ENCODE assay signal across 9 mouse cellular contexts in the genomic region with DNA sequence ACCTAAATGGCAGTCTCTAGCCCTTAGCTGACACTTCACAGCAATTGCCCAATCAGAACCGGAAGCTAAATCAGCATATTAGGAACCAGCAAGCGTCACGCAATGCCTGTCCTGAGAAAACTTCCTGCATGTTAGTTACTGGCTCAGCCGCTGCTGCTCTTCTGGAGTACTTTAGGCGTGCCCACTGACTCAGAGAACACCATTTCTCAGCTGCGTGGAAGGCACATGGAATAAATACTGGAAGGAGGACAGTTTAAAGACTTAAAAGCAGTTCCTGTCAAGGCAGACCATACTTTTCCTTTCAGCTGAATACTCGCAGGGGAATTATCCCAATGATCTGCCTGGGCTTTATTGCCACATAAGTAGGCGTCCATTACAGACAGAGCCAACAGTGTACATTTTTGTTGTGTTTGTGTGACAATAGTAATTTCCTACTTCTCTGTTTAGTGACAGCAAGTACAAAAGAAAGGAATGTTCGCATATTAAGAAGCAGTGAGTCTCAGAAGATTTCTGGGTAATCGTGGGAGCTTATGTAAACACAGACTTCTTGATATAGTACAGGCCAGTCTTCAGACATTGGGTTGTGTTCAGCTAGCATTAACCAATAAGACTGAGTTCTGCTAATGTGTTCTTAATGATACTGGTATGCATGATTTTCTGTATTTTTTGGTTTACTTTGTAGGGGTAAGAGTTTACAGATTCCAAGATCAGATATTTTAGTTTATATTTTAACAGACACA.
A peak's percentile ranks its signal among the peaks of the same experiment; 100 is the strongest.
DNase-seq lines count a peak whose midpoint lies in the region; ATAC-seq and TF ChIP-seq lines count a peak whose summit lies in the region.
"Had no signal": no experiment of that assay in that cellular context is flagged by ENCODE, and none has a peak within 500 bp of the region (broad histone marks: within the 10 kb centered on the region; RNA-seq: fewer than 3 reads in every experiment).

No protein-coding gene starts in this region.

- ATAC-seq in heart, embryonic 11.5 days (replicated peaks; ENCODE audit: insufficient number of reproducible peaks, low FRiP score, low TSS enrichment) = no peak
- ATAC-seq in stomach, embryonic 16.5 days (ENCODE audit: insufficient read depth, low FRiP score) = peak; percentile 69; the same call in 1 of the 2 replicates
- no peak for ATAC-seq in megakaryocyte, adult 5-6 weeks (ENCODE audit: poor library complexity, severe bottlenecking)

- peak overlapping the region; percentile 29; the same call in 1 of the 2 replicates for H3K27ac ChIP-seq in heart, embryonic 11.5 days (ENCODE audit: low read depth, low read length)
- peak overlapping the region; percentile 75 for H3K27ac ChIP-seq in stomach, embryonic 16.5 days (ENCODE audit: low read length)
- H3K27ac ChIP-seq in cerebellum, adult 2 months (ENCODE audit: insufficient read depth, low read length) = no peak overlapping the region
- H3K27ac ChIP-seq: midbrain, embryonic 12.5 days had no signal

- no peaks in the 10 kb centered on the region for H3K36me3 ChIP-seq in heart, embryonic 11.5 days (ENCODE audit: control insufficient read depth, insufficient read depth, low read length)
- H3K36me3 ChIP-seq in stomach, embryonic 16.5 days (ENCODE audit: control insufficient read depth, insufficient read depth, low read length) = no peaks in the 10 kb centered on the region
- H3K36me3 ChIP-seq: midbrain, embryonic 12.5 days had no signal

- H3K9ac ChIP-seq in heart, embryonic 11.5 days (ENCODE audit: low read depth, low read length) = no peak overlapping the region
- H3K9ac ChIP-seq in stomach, embryonic 16.5 days (ENCODE audit: low read length) = peak overlapping the region; percentile 31; the same call in 1 of the 2 replicates
- H3K9ac ChIP-seq: midbrain, embryonic 12.5 days had no signal

- TF ChIP-seq CTCF in cerebellum, adult 2 months (IDR thresholded peaks at IDR 0.05; ENCODE audit: borderline replicate concordance, insufficient read depth, low read depth, low read length) = no peak

- H3K4me3 ChIP-seq in heart, embryonic 11.5 days (ENCODE audit: low read depth, low read length) = no peak overlapping the region
- peak overlapping the region; percentile 23; the same call in 1 of the 2 replicates for H3K4me3 ChIP-seq in stomach, embryonic 16.5 days (replicated peaks; ENCODE audit: low read length)
- no peak overlapping the region for H3K4me3 ChIP-seq in cerebellum, adult 2 months (replicated peaks; ENCODE audit: insufficient read depth, low read depth, low read length)
- H3K4me3 ChIP-seq: midbrain, embryonic 12.5 days had no signal

- peak overlapping the region; percentile 11; the same call in 1 of the 2 replicates for H3K4me2 ChIP-seq in heart, embryonic 11.5 days
- peak overlapping the region; percentile 43 for H3K4me2 ChIP-seq in stomach, embryonic 16.5 days (ENCODE audit: low read depth, low read length)
- H3K4me2 ChIP-seq: midbrain, embryonic 12.5 days had no signal

- DNase-seq in ovary, postnatal 14 days (ENCODE audit: low spot score) = peak; percentile 4
- no peak for DNase-seq in ovary, postnatal 36 days (ENCODE audit: low spot score)
- peak; percentile 37 for DNase-seq in kidney, postnatal 14 days
- no peak for DNase-seq in cerebellum, postnatal 14 days
- no peak for DNase-seq in cerebellum, adult 2 months

- WGBS in heart, embryonic 11.5 days (ENCODE audit: insufficient replicate concordance) = 62% methylated on average over 10 of the region's 10 CpGs
- WGBS in stomach, embryonic 16.5 days = 37% methylated on average over 10 of the region's 10 CpGs
- 85% methylated on average over 10 of the region's 10 CpGs for WGBS in cerebellum, adult 2 months

- H3K4me1 ChIP-seq in heart, embryonic 11.5 days (ENCODE audit: control insufficient read depth, insufficient read depth, low read length) = peaks cover 4% of the 10 kb centered on the region; the same call in 1 of the 2 replicates
- H3K4me1 ChIP-seq in stomach, embryonic 16.5 days (ENCODE audit: control insufficient read depth, insufficient read depth, low read length) = peaks cover 8% of the 10 kb centered on the region
- H3K4me1 ChIP-seq in cerebellum, adult 2 months (ENCODE audit: control insufficient read depth, insufficient read depth, low read length) = 0 out of 2 replicates have a peak, but pooled peaks cover 3% of the 10 kb centered on the region
- H3K4me1 ChIP-seq: midbrain, embryonic 12.5 days had no signal

- TF ChIP-seq POLR2A in cerebellum, adult 2 months (IDR thresholded peaks at IDR 0.05; ENCODE audit: borderline replicate concordance, insufficient read depth, low read length) = no peak

- no peaks in the 10 kb centered on the region for H3K9me3 ChIP-seq in heart, embryonic 11.5 days (replicated peaks; ENCODE audit: control insufficient read depth, low read length)
- no peaks in the 10 kb centered on the region for H3K9me3 ChIP-seq in stomach, embryonic 16.5 days (replicated peaks; ENCODE audit: control insufficient read depth, low read length)
- H3K9me3 ChIP-seq: midbrain, embryonic 12.5 days had no signal

- no peaks in the 10 kb centered on the region for H3K27me3 ChIP-seq in heart, embryonic 11.5 days (ENCODE audit: control insufficient read depth, insufficient read depth, low read length)
- no peaks in the 10 kb centered on the region for H3K27me3 ChIP-seq in stomach, embryonic 16.5 days (ENCODE audit: control insufficient read depth, insufficient read depth, low read length)
- no peaks in the 10 kb centered on the region for H3K27me3 ChIP-seq in cerebellum, adult 2 months (ENCODE audit: control insufficient read depth, insufficient read depth, low read length)
- H3K27me3 ChIP-seq: midbrain, embryonic 12.5 days had no signal

Comparison
In these comparisons a context has a peak if more than half of its experiments do, and no peak if none do; other contexts are left out.
1. DNase-seq: peak in ovary, postnatal 14 days (single experiment) and kidney, postnatal 14 days (single experiment); none in ovary, postnatal 36 days (single experiment), cerebellum, postnatal 14 days (0 of 2) and cerebellum, adult 2 months (0 of 2).